Mouse (Mus musculus) cerebellum, postnatal 4 days (tissue): ENCODE measurements around the gene Dlg2.

Source experiments
- DNase-seq, 2 experiments: peaks; one replicate each; pipeline ENCODE4 v3.0.0; 2022; ENCODE audit warnings: low spot score in 2 of 2, mixed read lengths in 1 of 2

Dlg2 gene

GRCm38 (mm10) chr7:91442447-91443376 is 966.2 kb downstream of the Dlg2 start:
- no peak for DNase-seq

- DNase-seq, result no peak
These were observed 966.9 kb downstream of the Dlg2 start for GRCm38 (mm10) chr7:91443377-91443714.

GRCm38 (mm10) chr7:91443913-91444312 is 967.4 kb downstream of the Dlg2 start:
- DNase-seq, result no peak

GRCm38 (mm10) chr7:91444728-91445127 is 968.3 kb downstream of the Dlg2 start:
- DNase-seq, result no peak

GRCm38 (mm10) chr7:91456796-91457195 is 980.3 kb downstream of the Dlg2 start:
- no peak for DNase-seq

- DNase-seq, result peak; percentile 39 to 74
These were observed 980.7 kb downstream of the Dlg2 start for GRCm38 (mm10) chr7:91457207-91457606.

GRCm38 (mm10) chr7:91461352-91461751 is 984.9 kb downstream of the Dlg2 start:
- DNase-seq, result no peak

- DNase-seq, result no peak
These were observed 986.8 kb downstream of the Dlg2 start for GRCm38 (mm10) chr7:91463256-91463655.

GRCm38 (mm10) chr7:91467061-91467460 is 990.6 kb downstream of the Dlg2 start:
- DNase-seq, result no peak

- DNase-seq, result no peak
These were observed 1002.7 kb downstream of the Dlg2 start for GRCm38 (mm10) chr7:91479145-91479544.

GRCm38 (mm10) chr7:91481574-91482197 is 1005.2 kb downstream of the Dlg2 start:
- DNase-seq, result no peak

- DNase-seq, result no peak
These were observed 1016.8 kb downstream of the Dlg2 start for GRCm38 (mm10) chr7:91493234-91493633.

- DNase-seq, result no peak
These were observed 1019.1 kb downstream of the Dlg2 start for GRCm38 (mm10) chr7:91495526-91495925.

- DNase-seq, result no peak
These were observed 1034.6 kb downstream of the Dlg2 start for GRCm38 (mm10) chr7:91511119-91511518.

- peak in 1 of 2 experiments; percentile 13 for DNase-seq
These were observed 1038.0 kb downstream of the Dlg2 start for GRCm38 (mm10) chr7:91514445-91514844.

- DNase-seq, result no peak
These were observed 1039.8 kb downstream of the Dlg2 start for GRCm38 (mm10) chr7:91516225-91516624.

- no peak for DNase-seq
These were observed 1049.4 kb downstream of the Dlg2 start for GRCm38 (mm10) chr7:91525859-91526258.

GRCm38 (mm10) chr7:91542597-91543285 is 1066.3 kb downstream of the Dlg2 start:
- DNase-seq, result peak in 1 of 2 experiments; percentile 36

- no peak for DNase-seq
These were observed 1066.8 kb downstream of the Dlg2 start for GRCm38 (mm10) chr7:91543286-91543650.

- DNase-seq, result no peak
These were observed 1068.1 kb downstream of the Dlg2 start for GRCm38 (mm10) chr7:91544600-91544999.

- no peak for DNase-seq
These were observed 1072.3 kb downstream of the Dlg2 start for GRCm38 (mm10) chr7:91548796-91549195.

GRCm38 (mm10) chr7:91557582-91557981 is 1081.1 kb downstream of the Dlg2 start:
- no peak for DNase-seq

GRCm38 (mm10) chr7:91567423-91567822 is 1091.0 kb downstream of the Dlg2 start:
- no peak for DNase-seq
